Mouse (Mus musculus) monocyte, adult 59 days (primary cell): ENCODE measurements around the gene Drd1. TPM values are rescaled to one million over a fixed set of nuclear protein-coding genes. Genes with fewer than 3 reads are reported as not detected.

Source experiments
- total RNA-seq, 2 experiments: library from RNA; stranded (reverse); gene quantifications; one replicate each; pipeline ENCODE4 v1.2.4; 2023

Gene Drd1
- 1 to 10 TPM in 1 of 2 experiments, under 1 TPM in 1; 0.18 to 1.0 TPM for total RNA-seq

GRCm38 (mm10) chr13:54055448-54055861 is at the start of gene Drd1:
TSS of gene Drd1 (minus strand) at chr13:54055705.

DNA sequence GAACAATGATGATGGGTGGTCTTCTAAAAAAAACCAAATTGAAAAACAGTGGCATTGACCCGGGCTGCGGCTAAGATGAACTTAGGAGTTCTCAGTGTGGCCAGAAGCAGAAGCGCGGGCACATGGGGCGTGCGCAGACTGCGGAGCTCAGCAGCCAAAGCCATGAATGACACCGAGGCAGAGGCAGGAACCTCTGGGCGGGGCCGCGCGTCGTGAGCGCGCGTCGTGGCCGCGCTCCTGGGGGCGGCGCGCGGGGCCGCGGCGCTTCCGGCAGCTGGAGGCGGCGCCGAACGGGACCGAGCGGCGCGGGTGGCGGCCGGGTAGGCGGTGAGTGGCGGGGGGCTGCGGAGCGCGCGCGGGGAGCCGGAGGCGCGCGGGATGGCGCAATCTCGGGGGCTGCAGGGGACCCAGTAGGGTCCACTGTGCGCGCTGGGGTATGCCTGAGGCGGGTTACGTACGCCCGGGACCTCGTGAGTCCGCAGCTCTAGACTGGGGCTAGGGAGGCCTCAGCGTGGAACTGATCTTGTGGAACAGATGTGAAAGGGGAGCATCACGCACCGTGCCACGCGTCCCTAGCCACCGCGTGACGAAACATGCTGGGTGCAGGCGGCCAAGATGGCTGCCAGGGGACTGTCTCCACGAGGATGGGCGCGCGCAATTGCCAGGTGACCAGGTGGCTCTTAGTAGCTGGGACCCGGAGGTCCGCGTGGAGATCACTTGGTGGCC is 16.3 kb upstream of the Drd1 start, which contains the start of gene Sfxn1:
Sfxn1 (plus strand) TSS at position 264 of the 726 bp plus-strand sequence.

Other genes with a start within 250 kb of the Drd1 start
- gene Sfxn1, start 16.2 kb upstream of the Drd1 start, total RNA-seq = 10 to 100 TPM; 13.3 to 14.6 TPM
- 1 to 10 TPM; 2.9 to 3.1 TPM for gene Hrh2, start 136.4 kb upstream of the Drd1 start, total RNA-seq